20 mouse cellular contexts compared by ENCODE assay signal in the genomic region with DNA sequence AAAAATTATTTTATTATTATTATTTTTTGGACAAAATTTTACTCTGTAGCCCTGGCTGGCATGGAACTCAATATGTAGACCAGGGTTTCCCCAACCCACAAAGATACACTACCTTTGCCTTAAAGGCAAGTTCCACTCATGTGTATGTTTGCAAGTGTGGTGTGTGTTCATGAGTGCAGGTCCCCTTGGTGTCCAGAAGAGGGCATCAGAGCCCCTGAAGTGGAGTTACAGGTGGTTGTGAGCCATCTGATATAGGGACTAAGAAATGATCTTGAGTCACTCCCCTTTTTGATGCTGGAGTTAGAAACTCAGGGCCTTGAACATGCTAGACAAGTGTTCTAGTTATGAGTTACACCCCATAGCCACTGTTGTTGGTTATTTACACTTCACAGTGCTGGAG. TPM values are rescaled to one million over a fixed set of nuclear protein-coding genes. Genes with fewer than 3 reads are reported as not detected.
DNase-seq lines count a peak whose midpoint lies in the region; ATAC-seq and TF ChIP-seq lines count a peak whose summit lies in the region.
"Had no signal": no experiment of that assay in that cellular context is flagged by ENCODE, and none has a peak within 500 bp of the region (broad histone marks: within the 10 kb centered on the region; RNA-seq: fewer than 3 reads in every experiment).

No protein-coding gene starts in this region.

- peaks cover 11% of the 10 kb centered on the region for H3K4me1 ChIP-seq in heart, adult 2 months (ENCODE audit: control insufficient read depth, insufficient read depth, low read length)
- H3K4me1 ChIP-seq in liver, postnatal 0 days (ENCODE audit: insufficient read depth), result peaks cover 19% of the 10 kb centered on the region
- no peaks in the 10 kb centered on the region; the same call in 1 of the 2 replicates for H3K4me1 ChIP-seq in liver, embryonic 11.5 days (replicated peaks; ENCODE audit: control insufficient read depth, insufficient read depth, low read length)
- peaks cover 0 to 8% of the 10 kb centered on the region in 2 experiments; a peak in 1 of 4 replicates for H3K4me1 ChIP-seq in MEL (ENCODE audit: control insufficient read depth in 1 of 2, insufficient read depth in 2 of 2, low read length in 2 of 2)

- H3K9ac ChIP-seq in heart, adult 2 months (ENCODE audit: low read depth, low read length), result no peak overlapping the region
- no peak overlapping the region for H3K9ac ChIP-seq in liver, postnatal 0 days (replicated peaks)
- no peak overlapping the region for H3K9ac ChIP-seq in liver, embryonic 11.5 days (ENCODE audit: low read depth, low read length)
- no peak overlapping the region for H3K9ac ChIP-seq in MEL (ENCODE audit: control insufficient read depth, low read depth, low read length, poor library complexity, severe bottlenecking)
- H3K9ac ChIP-seq: forebrain, embryonic 12.5 days; midbrain, embryonic 12.5 days; neural tube, embryonic 13.5 days had no signal

- TF ChIP-seq CTCF in heart, adult 2 months (IDR thresholded peaks at IDR 0.05), result peak; percentile 38
- TF ChIP-seq CTCF in liver, postnatal 0 days (IDR thresholded peaks at IDR 0.05; ENCODE audit: low read depth), result peak; percentile 49
- TF ChIP-seq CTCF in MEL (IDR thresholded peaks at IDR 0.05 in 2 of 3, conservative IDR thresholded peaks at IDR 0.05 in 1 of 3; ENCODE audit: control insufficient read depth in 1 of 3, insufficient read depth in 1 of 3, low read depth in 2 of 3, low read length in 3 of 3, poor library complexity in 1 of 3, severe bottlenecking in 1 of 3), result peak; percentile 44 to 48 (median 45)

- TF ChIP-seq RAD21 in MEL (IDR thresholded peaks at IDR 0.05; ENCODE audit: low read depth, low read length), result peak; percentile 37

- intact Hi-C loops in heart, adult 2 months (cut with DNase I), result no loop called here
- intact Hi-C loops in heart, postnatal 14 days (cut with DNase I), result no loop called here

- ATAC-seq in liver, postnatal 0 days, result no peak
- no peak for ATAC-seq in liver, embryonic 11.5 days (replicated peaks; ENCODE audit: low FRiP score)
- ATAC-seq: activated CD4-positive, CD25-positive, alpha-beta regulatory T cell, adult 4 months had no signal

- no peak for TF ChIP-seq EP300 in heart, adult 2 months (IDR thresholded peaks at IDR 0.05; ENCODE audit: insufficient read depth, low read depth, low read length)
- TF ChIP-seq EP300 in liver, postnatal 0 days (IDR thresholded peaks at IDR 0.05; ENCODE audit: low read depth), result no peak
- no peak for TF ChIP-seq EP300 in MEL (IDR thresholded peaks at IDR 0.05; ENCODE audit: low read depth in 1 of 2, low read length in 2 of 2)

- no peaks in the 10 kb centered on the region for H3K36me3 ChIP-seq in heart, adult 2 months (ENCODE audit: control insufficient read depth, insufficient read depth, low read length)
- no peaks in the 10 kb centered on the region for H3K36me3 ChIP-seq in liver, postnatal 0 days (replicated peaks; ENCODE audit: insufficient read depth, low read length)
- H3K36me3 ChIP-seq in liver, embryonic 11.5 days (ENCODE audit: control insufficient read depth, insufficient read depth, low read length), result no peaks in the 10 kb centered on the region
- H3K36me3 ChIP-seq in MEL (ENCODE audit: control insufficient read depth in 1 of 2, insufficient read depth in 2 of 2, low read length in 2 of 2), result no peaks in the 10 kb centered on the region
- H3K36me3 ChIP-seq in splenic B cell, adult 2 months (ENCODE audit: control insufficient read depth, insufficient read depth, low read length, poor library complexity, severe bottlenecking), result no peaks in the 10 kb centered on the region
- H3K36me3 ChIP-seq: forebrain, embryonic 12.5 days; midbrain, embryonic 12.5 days; neural tube, embryonic 13.5 days had no signal

- no peak for TF ChIP-seq POLR2A in heart, adult 2 months (IDR thresholded peaks at IDR 0.05; ENCODE audit: insufficient read depth, low read depth, low read length)
- no peak for TF ChIP-seq POLR2A in MEL (IDR thresholded peaks at IDR 0.05; ENCODE audit: control insufficient read depth in 1 of 2, insufficient read depth in 1 of 2, low read depth in 1 of 2, low read length in 2 of 2, poor library complexity in 1 of 2)

- H3K4me2 ChIP-seq in liver, postnatal 0 days (ENCODE audit: low read depth, low read length), result no peak overlapping the region
- H3K4me2 ChIP-seq in liver, embryonic 11.5 days, result no peak overlapping the region
- H3K4me2 ChIP-seq: forebrain, embryonic 12.5 days; midbrain, embryonic 12.5 days; neural tube, embryonic 13.5 days had no signal

- H3K27me3 ChIP-seq in heart, adult 2 months (ENCODE audit: control insufficient read depth, insufficient read depth, low read length), result no peaks in the 10 kb centered on the region
- no peaks in the 10 kb centered on the region for H3K27me3 ChIP-seq in liver, postnatal 0 days (ENCODE audit: insufficient read depth, low read length)
- H3K27me3 ChIP-seq in liver, embryonic 11.5 days (replicated peaks; ENCODE audit: control insufficient read depth, insufficient read depth, low read length), result no peaks in the 10 kb centered on the region; the same call in 1 of the 2 replicates
- no peaks in the 10 kb centered on the region for H3K27me3 ChIP-seq in MEL (ENCODE audit: control insufficient read depth in 1 of 2, insufficient read depth in 2 of 2, low read length in 2 of 2)
- no peaks in the 10 kb centered on the region for H3K27me3 ChIP-seq in splenic B cell, adult 2 months (ENCODE audit: control insufficient read depth, insufficient read depth, low read length, poor library complexity, severe bottlenecking)
- H3K27me3 ChIP-seq: forebrain, embryonic 12.5 days; neural tube, embryonic 13.5 days had no signal

- DNase-seq in heart, adult 2 months, result no peak
- DNase-seq in heart, postnatal 14 days, result no peak
- DNase-seq in liver, postnatal 0 days, result no peak
- DNase-seq in liver, embryonic 11.5 days (ENCODE audit: low spot score), result no peak
- peak; percentile 44 for DNase-seq in MEL (ENCODE audit: low read depth, low spot score)
- DNase-seq in splenic B cell, adult 2 months (ENCODE audit: low read depth, low spot score), result peak; percentile 25
- no peak for DNase-seq in cerebellum, postnatal 25 days
- no peak for DNase-seq in heart, adult 11 months
- DNase-seq: adrenal gland, postnatal 10 days; cerebellum, adult 11 months; cerebellum, postnatal 14 days; gastrocnemius, postnatal 10 days; heart, adult 18-20 months; lung, adult 18-20 months; thymus, postnatal 36 days had no signal

- H3K4me3 ChIP-seq in heart, adult 2 months, result no peak overlapping the region
- H3K4me3 ChIP-seq in liver, postnatal 0 days (ENCODE audit: low read depth, low read length), result no peak overlapping the region
- H3K4me3 ChIP-seq in liver, embryonic 11.5 days (ENCODE audit: low read depth, low read length), result no peak overlapping the region
- no peak overlapping the region for H3K4me3 ChIP-seq in MEL (ENCODE audit: control insufficient read depth in 1 of 2, insufficient read depth in 1 of 2, low read depth in 2 of 2, low read length in 2 of 2)
- H3K4me3 ChIP-seq: forebrain, embryonic 12.5 days; midbrain, embryonic 12.5 days; neural tube, embryonic 13.5 days had no signal

- H3K79me2 ChIP-seq in heart, adult 2 months (replicated peaks; ENCODE audit: control insufficient read depth, insufficient read depth, low read length), result no peaks in the 10 kb centered on the region
- H3K79me2 ChIP-seq in MEL (ENCODE audit: control insufficient read depth, insufficient read depth, low read length, poor library complexity), result no peaks in the 10 kb centered on the region

- H3K9me3 ChIP-seq in liver, postnatal 0 days (ENCODE audit: low read length), result no peaks in the 10 kb centered on the region
- H3K9me3 ChIP-seq in liver, embryonic 11.5 days (ENCODE audit: control insufficient read depth, low read length), result peaks cover 2% of the 10 kb centered on the region; the same call in 1 of the 2 replicates
- no peaks in the 10 kb centered on the region for H3K9me3 ChIP-seq in MEL (replicated peaks; ENCODE audit: insufficient read depth, low read length)
- H3K9me3 ChIP-seq: midbrain, embryonic 12.5 days; neural tube, embryonic 13.5 days had no signal

- no peak overlapping the region for H3K27ac ChIP-seq in heart, adult 2 months
- no peak overlapping the region for H3K27ac ChIP-seq in liver, postnatal 0 days (ENCODE audit: low read depth)
- no peak overlapping the region for H3K27ac ChIP-seq in liver, embryonic 11.5 days (ENCODE audit: low read depth, low read length)
- H3K27ac ChIP-seq in MEL (ENCODE audit: control insufficient read depth, low read depth, low read length), result no peak overlapping the region
- H3K27ac ChIP-seq: forebrain, embryonic 12.5 days; macrophage; midbrain, embryonic 12.5 days; neural tube, embryonic 13.5 days had no signal

TF ChIP-seq in MEL, 35 proteins besides CTCF, POLR2A, EP300 and RAD21:
- peak; percentile 39; the same call in 1 of the 2 replicates for TF ChIP-seq ZC3H11A (IDR thresholded peaks at IDR 0.05; ENCODE audit: low read depth, low read length)
- no peak for TF ChIP-seq GATA1 (IDR thresholded peaks at IDR 0.05; ENCODE audit: low read depth, low read length)
- peak; percentile 41 for TF ChIP-seq SMC3 (IDR thresholded peaks at IDR 0.05; ENCODE audit: low read depth, low read length)
- TF ChIP-seq ZMIZ1 (IDR thresholded peaks at IDR 0.05; ENCODE audit: low read depth, low read length), result no peak
- TF ChIP-seq JUND (IDR thresholded peaks at IDR 0.05; ENCODE audit: low read depth, low read length), result no peak
- no peak for TF ChIP-seq TCF12 (IDR thresholded peaks at IDR 0.05; ENCODE audit: low read depth, low read length)
- TF ChIP-seq USF1 (IDR thresholded peaks at IDR 0.05; ENCODE audit: low read depth, low read length), result no peak
- TF ChIP-seq MAX (IDR thresholded peaks at IDR 0.05; ENCODE audit: low read length), result no peak
- TF ChIP-seq TAL1 (IDR thresholded peaks at IDR 0.05; ENCODE audit: low read length), result no peak
- TF ChIP-seq MYC (IDR thresholded peaks at IDR 0.05; ENCODE audit: low read depth, low read length), result no peak
- TF ChIP-seq MXI1 (IDR thresholded peaks at IDR 0.05; ENCODE audit: low read depth, low read length), result no peak
- TF ChIP-seq CHD1 (IDR thresholded peaks at IDR 0.05; ENCODE audit: low read depth, low read length), result no peak
- no peak for TF ChIP-seq ZKSCAN1 (IDR thresholded peaks at IDR 0.05; ENCODE audit: low read depth, low read length)
- no peak for TF ChIP-seq MYB (IDR thresholded peaks at IDR 0.05; ENCODE audit: low read depth, low read length)

RNA-seq across cellular contexts. Expression of gene Plekhg3, which starts 54.3 kb away (rescaled TPM):
- total RNA-seq in heart, adult 2 months (2021), result 10 to 100 TPM; 11.6 to 13.6 TPM
- 12.9 and 16.8 TPM in 2 replicates for polyA plus RNA-seq in heart, adult 2 months (2012; rRNA removed)
- 10 to 100 TPM; 19.1 to 20.4 TPM for total RNA-seq in heart, postnatal 14 days (2021)
- polyA plus RNA-seq in liver, postnatal 0 days (2015; fragmentation: Nextera tagmentation; extraction: Ambion mirVana), result 3.3 and 3.7 TPM in 2 replicates
- polyA plus RNA-seq in liver, embryonic 11.5 days (2014; fragmentation: Nextera tagmentation; extraction: Ambion mirVana), result 3.4 and 4.1 TPM in 2 replicates
- total RNA-seq in MEL (2012; rRNA removed), result 0.92 and 1.9 TPM in 2 replicates
- 1 to 10 TPM in 1 of 2 experiments, not detected in 1; 7.0 TPM for polyA plus RNA-seq in MEL (2012; ENCODE audit: insufficient read depth in 1 of 2, insufficient read length in 2 of 2, low read depth in 1 of 2, low replicate concordance in 2 of 2, missing spikeins in 1 of 2)

Comparison
In these comparisons a context has a peak if more than half of its experiments do, and no peak if none do; other contexts are left out.
1. DNase-seq: peak in MEL (single experiment) and splenic B cell, adult 2 months (single experiment); none in heart, adult 2 months (0 of 2), heart, postnatal 14 days (0 of 2), liver, postnatal 0 days (single experiment), liver, embryonic 11.5 days (single experiment), cerebellum, postnatal 25 days (0 of 2) and heart, adult 11 months (single experiment).
2. Peak in every context shown above with its lines, with median percentiles within 50 percentile points of each other: CTCF ChIP-seq.